Mouse (Mus musculus) forebrain, embryonic 11.5 days (tissue): ENCODE results near the gene Parvb. TPM values are rescaled to one million over a fixed set of nuclear protein-coding genes. Genes with fewer than 3 reads are reported as not detected.

Source experiments
- ATAC-seq: fragments of 200-750 bp; cut with Nextera tagmentation; replicated peaks from 2 replicates; pipeline ENCODE4 v1.8.0; 2017; ENCODE audit warnings: moderate TSS enrichment; ENCODE audit not compliant: low FRiP score
- DNase-seq: peaks from one replicate; pipeline ENCODE4 v3.0.0-alpha.2; 2017; ENCODE audit warnings: low spot score
- H3K27ac ChIP-seq: fragments of 300-500 bp; sonication (generic); 2 replicates; pipeline ENCODE4 v1.5.1; 2014; ENCODE audit warnings: low read depth, low read length
- H3K27me3 ChIP-seq: fragments of 300-500 bp; sonication (generic); 2 replicates; pipeline ENCODE4 v1.6.1; 2014; ENCODE audit warnings: mild to moderate bottlenecking, low read length, mixed read lengths; ENCODE audit not compliant: control insufficient read depth, insufficient read depth
- H3K36me3 ChIP-seq: fragments of 300-500 bp; sonication (generic); 2 replicates; pipeline ENCODE4 v1.6.1; 2014; ENCODE audit warnings: mild to moderate bottlenecking, low read length, moderate library complexity, mixed read lengths; ENCODE audit not compliant: control insufficient read depth, insufficient read depth
- H3K4me1 ChIP-seq: fragments of 300-500 bp; sonication (generic); replicated peaks from 2 replicates; pipeline ENCODE4 v1.6.1; 2014; ENCODE audit warnings: low read length, mixed read lengths; ENCODE audit not compliant: control insufficient read depth, insufficient read depth
- H3K4me2 ChIP-seq: fragments of 300-500 bp; sonication (generic); 2 replicates; pipeline ENCODE4 v1.6.1; 2014; ENCODE audit warnings: low read depth, mild to moderate bottlenecking, low read length, moderate library complexity, mixed read lengths; ENCODE audit not compliant: severe bottlenecking
- H3K4me3 ChIP-seq: fragments of 300-500 bp; sonication (generic); 2 replicates; pipeline ENCODE4 v1.5.1; 2014; ENCODE audit warnings: low read depth, low read length
- H3K9ac ChIP-seq: fragments of 300-500 bp; sonication (generic); 2 replicates; pipeline ENCODE4 v1.6.1; 2014; ENCODE audit warnings: low read length
- H3K9me3 ChIP-seq: fragments of 300-500 bp; sonication (generic); 2 replicates; pipeline ENCODE4 v1.6.1; 2016; ENCODE audit warnings: low read length, mixed read lengths; ENCODE audit not compliant: control insufficient read depth
- WGBS: fragments of 180-500 bp; shearing (Covaris S2); extraction: QIAGEN DNeasy Blood & Tissue Kit; methylation state at CpG from one replicate; pipeline ENCODE4 v1.1.7; 2014; 5-methylcytosine and 5-hydroxymethylcytosine counted together
- polyA plus RNA-seq: library from polyadenylated mRNA; unstranded; fragments of >200 nt; fragmentation: Nextera tagmentation; extraction: Ambion mirVana; gene quantifications from 2 replicates; pipeline ENCODE4 v1.2.1, GENCODE M21; 2014

The Parvb gene
- polyA plus RNA-seq, 1 experiment from 2014 or later: 4.9 TPM

GRCm38 (mm10) chr15:84340926-84341325 is 109.1 kb downstream of the Parvb start:
- H3K27ac ChIP-seq: no peak overlapping the region
- no peaks in the 10 kb centered on the region for H3K4me1 ChIP-seq
- no peak for ATAC-seq
- H3K9ac ChIP-seq: no peak overlapping the region
- H3K36me3 ChIP-seq: no peaks in the 10 kb centered on the region
- H3K4me3 ChIP-seq: no peak overlapping the region
- H3K4me2 ChIP-seq: no peak overlapping the region
- H3K27me3 ChIP-seq: no peaks in the 10 kb centered on the region
- no peaks in the 10 kb centered on the region for H3K9me3 ChIP-seq
- no peak for DNase-seq
- 62% methylated on average over 2 of the region's 2 CpGs for WGBS

GRCm38 (mm10) chr15:84348769-84349168 is 116.9 kb downstream of the Parvb start:
- WGBS: 92% methylated on average over 4 of the region's 4 CpGs
- no peaks in the 10 kb centered on the region; the same call in 1 of the 2 replicates for H3K9me3 ChIP-seq
- ATAC-seq (no peak), DNase-seq (no peak)
- H3K4me3 ChIP-seq: no peak overlapping the region
- H3K9ac ChIP-seq: no peak overlapping the region
- H3K36me3 ChIP-seq: no peaks in the 10 kb centered on the region
- H3K27me3 ChIP-seq: no peaks in the 10 kb centered on the region
- no peak overlapping the region for H3K4me2 ChIP-seq
- 0 out of 2 replicates have a peak, but pooled peaks cover 1% of the 10 kb centered on the region for H3K4me1 ChIP-seq
- no peak overlapping the region for H3K27ac ChIP-seq

- ATAC-seq: no peak
- H3K36me3 ChIP-seq: no peaks in the 10 kb centered on the region
- H3K27me3 ChIP-seq: no peaks in the 10 kb centered on the region
- no peak overlapping the region for H3K27ac ChIP-seq
- no peak overlapping the region for H3K9ac ChIP-seq
- H3K9me3 ChIP-seq: no peaks in the 10 kb centered on the region; the same call in 1 of the 2 replicates
- no peak for DNase-seq
- H3K4me2 ChIP-seq: no peak overlapping the region
- H3K4me1 ChIP-seq: 0 out of 2 replicates have a peak, but pooled peaks cover 1% of the 10 kb centered on the region
- 73% methylated on average over 14 of the region's 14 CpGs for WGBS
- H3K4me3 ChIP-seq: no peak overlapping the region
These were observed 118.3 kb downstream of the Parvb start for GRCm38 (mm10) chr15:84349915-84350738.

GRCm38 (mm10) chr15:84351342-84351741 is 119.5 kb downstream of the Parvb start:
- DNase-seq: no peak
- H3K4me3 ChIP-seq: no peak overlapping the region
- 0 out of 2 replicates have a peak, but pooled peaks cover 1% of the 10 kb centered on the region for H3K4me1 ChIP-seq
- H3K9me3 ChIP-seq: no peaks in the 10 kb centered on the region; the same call in 1 of the 2 replicates
- H3K36me3 ChIP-seq: no peaks in the 10 kb centered on the region
- H3K27ac ChIP-seq: no peak overlapping the region
- ATAC-seq: no peak
- H3K9ac ChIP-seq: no peak overlapping the region
- WGBS: 94% methylated on average over 7 of the region's 7 CpGs
- H3K4me2 ChIP-seq: no peak overlapping the region
- H3K27me3 ChIP-seq: no peaks in the 10 kb centered on the region

- Histone ChIP-seq H3K4me2 (no peak overlapping the region), H3K27me3 (no peaks in the 10 kb centered on the region), H3K9ac (no peak overlapping the region), H3K27ac (no peak overlapping the region), H3K4me3 (no peak overlapping the region), H3K36me3 (no peaks in the 10 kb centered on the region), H3K9me3 (no peaks in the 10 kb centered on the region; the same call in 1 of the 2 replicates), H3K4me1 (0 out of 2 replicates have a peak, but pooled peaks cover 1% of the 10 kb centered on the region)
- 80% methylated on average over 21 of the region's 21 CpGs for WGBS
- DNase-seq (no peak), ATAC-seq (no peak)
These were observed 120.3 kb downstream of the Parvb start for GRCm38 (mm10) chr15:84351915-84352844.

GRCm38 (mm10) chr15:84355081-84355480 is 123.2 kb downstream of the Parvb start:
- no peak overlapping the region for H3K9ac ChIP-seq
- H3K27me3 ChIP-seq: no peaks in the 10 kb centered on the region
- H3K9me3 ChIP-seq: no peaks in the 10 kb centered on the region
- 85% methylated on average over 5 of the region's 5 CpGs for WGBS
- H3K27ac ChIP-seq: no peak overlapping the region
- H3K4me2 ChIP-seq: no peak overlapping the region
- ATAC-seq (no peak), DNase-seq (no peak)
- H3K4me1 ChIP-seq: 0 out of 2 replicates have a peak, but pooled peaks cover 5% of the 10 kb centered on the region
- H3K4me3 ChIP-seq: no peak overlapping the region
- H3K36me3 ChIP-seq: no peaks in the 10 kb centered on the region

- no peak overlapping the region for H3K4me2 ChIP-seq
- no peaks in the 10 kb centered on the region for H3K27me3 ChIP-seq
- H3K27ac ChIP-seq: no peak overlapping the region
- no peaks in the 10 kb centered on the region for H3K36me3 ChIP-seq
- no peaks in the 10 kb centered on the region; the same call in 1 of the 2 replicates for H3K9me3 ChIP-seq
- DNase-seq (no peak), ATAC-seq (no peak)
- H3K9ac ChIP-seq: no peak overlapping the region
- H3K4me3 ChIP-seq: no peak overlapping the region
- WGBS: 96% methylated on average over 3 of the region's 3 CpGs
- H3K4me1 ChIP-seq: 0 out of 2 replicates have a peak, but pooled peaks cover 3% of the 10 kb centered on the region
These were observed 132.9 kb downstream of the Parvb start for GRCm38 (mm10) chr15:84364746-84365145.
